Mouse (Mus musculus) leukemia stem cell, adult 10-12 weeks (primary cell): ENCODE data around the gene Drd1. TPM values are rescaled to one million over a fixed set of nuclear protein-coding genes. Genes with fewer than 3 reads are reported as not detected.

Source experiments
- polyA plus RNA-seq: library from polyadenylated mRNA; stranded (reverse); fragments of >175 nt; gene quantifications from 2 replicates; pipeline ENCODE4 v1.2.3, GENCODE M21; 2012; ENCODE audit warnings: low replicate concordance

Drd1 gene
- not detected in 2 replicates for polyA plus RNA-seq

GRCm38 (mm10) chr13:54055448-54055861, at the start of gene Drd1:
Drd1 (minus strand) TSS chr13:54055705.

DNA sequence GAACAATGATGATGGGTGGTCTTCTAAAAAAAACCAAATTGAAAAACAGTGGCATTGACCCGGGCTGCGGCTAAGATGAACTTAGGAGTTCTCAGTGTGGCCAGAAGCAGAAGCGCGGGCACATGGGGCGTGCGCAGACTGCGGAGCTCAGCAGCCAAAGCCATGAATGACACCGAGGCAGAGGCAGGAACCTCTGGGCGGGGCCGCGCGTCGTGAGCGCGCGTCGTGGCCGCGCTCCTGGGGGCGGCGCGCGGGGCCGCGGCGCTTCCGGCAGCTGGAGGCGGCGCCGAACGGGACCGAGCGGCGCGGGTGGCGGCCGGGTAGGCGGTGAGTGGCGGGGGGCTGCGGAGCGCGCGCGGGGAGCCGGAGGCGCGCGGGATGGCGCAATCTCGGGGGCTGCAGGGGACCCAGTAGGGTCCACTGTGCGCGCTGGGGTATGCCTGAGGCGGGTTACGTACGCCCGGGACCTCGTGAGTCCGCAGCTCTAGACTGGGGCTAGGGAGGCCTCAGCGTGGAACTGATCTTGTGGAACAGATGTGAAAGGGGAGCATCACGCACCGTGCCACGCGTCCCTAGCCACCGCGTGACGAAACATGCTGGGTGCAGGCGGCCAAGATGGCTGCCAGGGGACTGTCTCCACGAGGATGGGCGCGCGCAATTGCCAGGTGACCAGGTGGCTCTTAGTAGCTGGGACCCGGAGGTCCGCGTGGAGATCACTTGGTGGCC, 16.3 kb upstream of the Drd1 start, which contains the start of gene Sfxn1:
TSS of gene Sfxn1 (plus strand) at position 264 of the 726 bp plus-strand sequence.

Other genes with a start within 250 kb of the Drd1 start
- 20.4 and 23.7 TPM in 2 replicates for gene Sfxn1, start 16.2 kb upstream of the Drd1 start, polyA plus RNA-seq
- 0.29 and 0.60 TPM in 2 replicates for gene Hrh2, start 136.4 kb upstream of the Drd1 start, polyA plus RNA-seq